Mouse (Mus musculus): ENCODE data around the gene Foxp1.

Foxp1 gene

GRCm38 (mm10) chr6:99485217-99485883, 37.2 kb downstream of the Foxp1 start:
- DNase-seq (ENCODE audit: low read depth in 1 of 2, low spot score in 2 of 2): peak in 1 of 2 experiments; percentile 40

DNA sequence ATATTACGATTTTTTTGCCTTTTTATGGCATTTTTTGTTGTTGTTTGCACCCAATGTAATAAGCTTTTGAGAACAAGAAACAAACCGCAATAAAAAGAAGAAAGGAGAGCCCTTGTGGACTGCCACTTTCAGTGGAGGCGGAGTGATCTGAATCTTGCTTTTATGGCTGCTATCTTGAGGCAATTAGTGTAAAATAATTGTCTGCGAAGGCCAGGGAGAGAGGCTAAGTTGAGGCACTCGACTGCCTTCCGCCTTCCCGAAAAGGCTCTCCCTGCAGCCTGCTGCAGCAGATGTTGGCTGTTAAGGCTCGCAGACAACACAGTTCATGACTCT, 37.7 kb downstream of the Foxp1 start:
- no peak for DNase-seq (ENCODE audit: low read depth in 1 of 2, low spot score in 2 of 2)

DNA sequence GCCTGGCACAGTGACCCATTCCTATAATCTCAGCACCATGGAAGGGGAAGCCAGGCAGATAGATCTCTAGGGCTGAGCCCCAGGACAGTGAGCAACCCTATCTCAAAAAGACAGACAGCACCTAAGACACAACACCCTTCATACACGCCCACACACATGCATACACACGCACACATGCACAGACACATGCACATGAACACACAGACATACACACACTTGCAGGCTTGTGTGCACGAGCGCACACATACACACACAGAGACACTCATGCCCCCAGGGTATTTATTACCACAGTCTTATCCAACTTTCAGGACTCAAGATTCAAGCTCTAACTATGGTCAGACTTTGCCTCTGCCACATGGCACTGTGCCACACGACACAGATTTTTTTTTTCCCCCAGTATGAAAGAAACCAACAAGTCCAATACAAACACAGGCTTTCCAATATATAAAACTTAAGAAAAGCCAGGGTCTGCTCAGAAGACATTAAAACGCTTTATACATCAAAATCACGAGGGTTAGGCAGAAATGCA, 38.3 kb downstream of the Foxp1 start:
- no peak for DNase-seq (ENCODE audit: low read depth in 1 of 2, low spot score in 2 of 2)

- no peak for DNase-seq (ENCODE audit: low read depth in 1 of 2, low spot score in 2 of 2)
These were observed 39.0 kb downstream of the Foxp1 start for GRCm38 (mm10) chr6:99483556-99483955.

DNA sequence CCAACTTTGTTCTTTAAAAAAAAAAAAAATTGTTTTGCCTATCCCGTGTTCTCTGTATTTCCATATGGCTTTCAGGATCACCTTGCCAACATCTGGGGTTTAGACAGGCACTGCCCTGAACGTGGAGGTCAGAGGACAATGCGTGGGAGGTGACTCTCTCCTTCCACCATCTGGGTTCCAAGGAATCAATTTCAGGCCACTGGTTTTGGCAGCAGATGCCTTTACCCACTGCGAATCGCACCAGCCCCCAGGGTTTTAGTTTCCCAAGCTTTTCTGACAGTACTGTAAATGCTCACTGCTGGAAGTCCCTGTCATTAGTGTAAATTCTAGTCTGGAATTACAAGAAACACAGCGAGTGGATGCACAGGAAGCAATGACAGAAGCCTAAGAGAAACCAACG, 41.0 kb downstream of the Foxp1 start:
- DNase-seq (ENCODE audit: low read depth in 1 of 2, low spot score in 2 of 2): no peak

DNA sequence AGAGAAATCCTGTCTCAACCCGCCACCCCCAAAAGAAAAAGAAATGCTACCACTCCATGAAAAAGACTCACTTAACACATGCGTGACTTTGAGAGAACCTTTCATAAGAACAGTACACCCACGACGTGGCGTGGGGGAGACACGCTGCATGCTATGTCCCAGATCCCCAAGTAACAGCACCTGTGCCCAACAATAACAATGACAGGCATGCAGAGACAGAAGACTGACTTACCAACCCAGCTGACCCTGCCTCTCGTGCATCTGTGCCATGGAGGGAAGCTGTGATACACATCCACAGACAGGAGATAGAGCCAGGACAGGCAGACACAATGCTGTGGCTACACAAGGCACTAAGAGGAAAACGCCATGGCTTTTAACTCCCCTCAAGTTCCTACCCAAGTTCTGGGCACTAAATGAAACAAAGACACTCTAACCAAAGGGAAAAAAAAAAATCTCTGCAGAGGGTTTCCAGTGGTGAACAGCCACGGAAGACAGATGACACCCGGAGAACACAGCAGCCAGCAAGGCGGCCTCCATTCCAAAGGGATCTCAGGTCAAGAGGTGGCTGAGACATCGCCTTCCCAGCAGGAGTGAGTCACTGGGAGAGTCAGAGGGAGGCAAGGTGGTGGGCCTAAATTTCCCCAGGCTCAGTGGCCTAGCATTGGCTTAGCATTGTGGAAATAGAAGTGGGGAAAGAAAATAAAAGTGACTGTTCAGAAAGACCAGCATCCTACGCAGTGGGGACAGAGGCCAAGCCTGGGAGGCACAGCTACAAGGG, 43.5 kb downstream of the Foxp1 start:
- DNase-seq (ENCODE audit: low read depth in 1 of 2, low spot score in 2 of 2): no peak

DNA sequence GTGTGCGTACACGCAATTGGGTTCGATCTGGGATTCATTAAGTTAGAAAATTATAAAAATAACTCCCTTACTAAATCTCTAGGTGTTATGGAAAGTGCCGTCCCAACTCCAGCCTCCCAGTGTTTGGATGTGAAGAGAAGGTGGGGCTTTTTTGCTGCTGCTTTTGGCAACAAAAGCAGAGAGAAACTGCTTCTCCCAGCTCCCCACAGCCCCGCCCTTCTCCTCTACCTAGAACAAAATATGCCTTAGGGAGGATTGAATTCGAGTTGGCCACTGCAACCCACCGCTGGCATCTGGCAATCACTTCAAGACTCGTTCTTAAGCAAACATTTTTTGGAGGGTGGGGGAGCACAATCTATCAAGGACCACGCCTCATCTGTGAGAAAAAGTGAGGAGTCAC, 47.5 kb downstream of the Foxp1 start:
- DNase-seq (ENCODE audit: low read depth in 1 of 2, low spot score in 2 of 2): no peak

GRCm38 (mm10) chr6:99470906-99471305, 51.6 kb downstream of the Foxp1 start:
- DNase-seq (ENCODE audit: low read depth in 1 of 2, low spot score in 2 of 2): no peak

DNA sequence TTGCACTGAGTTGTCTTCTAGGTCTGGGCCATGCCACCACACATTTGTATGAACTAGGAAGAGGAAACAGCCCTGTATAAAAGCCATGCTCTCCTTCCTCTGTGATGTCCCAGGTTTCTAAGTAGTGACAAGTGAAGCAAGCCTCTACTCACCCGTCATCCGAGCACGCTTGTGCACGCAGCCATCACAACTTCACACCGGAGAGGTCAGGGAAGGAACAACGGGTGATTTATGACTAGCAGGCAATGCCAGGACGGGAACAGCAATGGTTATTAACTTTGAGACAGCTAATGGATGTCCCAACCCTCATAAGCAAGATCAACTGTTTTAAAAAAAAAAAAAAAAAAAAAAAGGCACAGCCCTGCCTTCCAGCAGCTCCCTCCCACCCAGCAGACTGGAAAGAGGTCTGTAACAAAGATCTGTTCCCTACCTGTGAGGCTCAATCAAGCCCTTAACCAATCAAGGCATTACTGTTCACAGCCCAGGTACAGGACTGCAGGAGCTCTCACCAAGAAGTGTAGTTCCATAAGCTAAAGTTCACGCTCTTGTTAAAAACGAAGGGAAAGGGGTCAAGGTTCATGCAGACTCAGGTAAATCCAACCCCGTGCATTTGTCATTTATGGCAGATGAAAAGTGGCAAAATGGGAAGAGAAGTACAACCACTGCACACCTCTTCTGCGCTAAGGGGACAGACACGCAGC, 53.2 kb downstream of the Foxp1 start:
- no peak for DNase-seq (ENCODE audit: low read depth in 1 of 2, low spot score in 2 of 2)

GRCm38 (mm10) chr6:99467831-99468230, 54.7 kb downstream of the Foxp1 start:
- no peak for DNase-seq (ENCODE audit: low read depth in 1 of 2, low spot score in 2 of 2)

DNA sequence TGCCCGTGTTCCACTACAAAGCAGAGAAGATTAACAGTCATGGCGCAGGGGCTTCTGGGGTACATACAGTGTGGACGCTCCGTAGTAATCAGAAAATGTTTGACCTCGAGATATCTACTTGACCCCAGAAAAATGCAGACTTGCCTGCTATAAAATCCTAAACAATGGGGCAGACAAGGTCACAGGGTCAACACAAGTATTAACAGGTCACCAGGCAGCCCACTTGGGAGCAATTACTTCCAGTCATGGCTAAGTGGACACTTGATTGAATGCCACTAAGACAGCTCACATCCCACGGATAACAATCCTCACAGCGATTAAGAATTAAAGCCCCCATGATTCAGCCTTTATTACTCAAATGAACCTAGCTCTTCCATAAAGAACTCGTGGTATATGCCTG, 55.4 kb downstream of the Foxp1 start:
- no peak for DNase-seq (ENCODE audit: low read depth in 1 of 2, low spot score in 2 of 2)

DNA sequence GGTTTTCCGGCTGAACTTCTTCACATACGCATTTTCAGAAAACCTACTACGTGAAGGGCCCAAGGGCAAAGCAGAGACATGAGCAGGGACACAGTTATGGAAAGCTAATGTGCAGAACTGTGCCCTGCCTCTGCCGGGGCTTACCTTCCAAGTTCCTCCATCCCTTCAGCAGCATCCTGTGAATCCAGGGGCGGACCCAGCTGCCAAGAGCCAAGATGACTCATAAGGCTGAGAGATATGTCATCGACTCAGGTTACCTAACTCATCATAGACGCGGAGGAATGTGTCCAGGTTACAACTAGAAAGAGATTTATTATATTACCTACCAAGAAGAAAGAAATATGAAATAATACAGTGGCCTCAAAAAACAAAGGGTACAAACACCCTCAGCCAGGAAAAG, 56.2 kb downstream of the Foxp1 start:
- DNase-seq (ENCODE audit: low read depth in 1 of 2, low spot score in 2 of 2): no peak

DNA sequence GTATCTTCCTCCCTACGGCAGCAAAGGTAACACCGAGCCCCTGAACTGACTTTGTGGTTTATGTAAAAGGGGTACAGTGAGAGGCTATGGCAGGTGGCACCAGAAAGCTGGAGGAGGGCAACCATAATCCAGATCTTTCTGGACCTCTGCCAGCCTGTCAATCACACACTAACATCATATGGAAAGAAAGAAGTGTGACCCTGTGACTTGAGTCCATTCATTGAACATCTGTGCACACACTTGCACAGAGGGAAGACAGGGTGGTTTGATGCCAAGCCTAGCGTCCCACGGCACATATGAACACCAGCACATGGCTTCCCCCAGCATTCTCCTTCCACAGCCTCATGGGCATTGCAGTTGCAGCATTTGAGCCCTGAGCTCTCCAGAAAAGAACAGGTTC, 58.1 kb downstream of the Foxp1 start:
- DNase-seq (ENCODE audit: low read depth in 1 of 2, low spot score in 2 of 2): no peak

- no peak for DNase-seq (ENCODE audit: low read depth in 1 of 2, low spot score in 2 of 2)
These were observed 58.6 kb downstream of the Foxp1 start for GRCm38 (mm10) chr6:99463906-99464305.

DNA sequence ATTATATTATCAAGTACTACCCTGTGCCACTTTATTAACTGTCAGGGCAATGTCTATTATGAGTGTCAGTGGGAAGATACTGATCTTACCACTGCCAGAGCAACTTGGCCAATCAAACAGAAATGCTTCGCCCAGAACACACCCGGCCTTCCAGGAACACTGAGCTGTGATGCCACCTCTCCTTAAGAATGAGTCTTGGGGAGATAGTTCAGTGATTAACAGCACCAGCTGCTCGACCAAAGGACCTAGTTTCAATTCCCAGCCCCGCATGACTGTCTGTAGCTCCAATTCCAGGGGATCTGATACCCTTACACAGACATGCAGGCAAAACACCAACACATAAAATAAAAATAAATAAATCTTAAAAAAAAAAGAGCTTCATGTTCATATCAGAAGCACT, 63.7 kb downstream of the Foxp1 start:
- no peak for DNase-seq (ENCODE audit: low read depth in 1 of 2, low spot score in 2 of 2)

DNA sequence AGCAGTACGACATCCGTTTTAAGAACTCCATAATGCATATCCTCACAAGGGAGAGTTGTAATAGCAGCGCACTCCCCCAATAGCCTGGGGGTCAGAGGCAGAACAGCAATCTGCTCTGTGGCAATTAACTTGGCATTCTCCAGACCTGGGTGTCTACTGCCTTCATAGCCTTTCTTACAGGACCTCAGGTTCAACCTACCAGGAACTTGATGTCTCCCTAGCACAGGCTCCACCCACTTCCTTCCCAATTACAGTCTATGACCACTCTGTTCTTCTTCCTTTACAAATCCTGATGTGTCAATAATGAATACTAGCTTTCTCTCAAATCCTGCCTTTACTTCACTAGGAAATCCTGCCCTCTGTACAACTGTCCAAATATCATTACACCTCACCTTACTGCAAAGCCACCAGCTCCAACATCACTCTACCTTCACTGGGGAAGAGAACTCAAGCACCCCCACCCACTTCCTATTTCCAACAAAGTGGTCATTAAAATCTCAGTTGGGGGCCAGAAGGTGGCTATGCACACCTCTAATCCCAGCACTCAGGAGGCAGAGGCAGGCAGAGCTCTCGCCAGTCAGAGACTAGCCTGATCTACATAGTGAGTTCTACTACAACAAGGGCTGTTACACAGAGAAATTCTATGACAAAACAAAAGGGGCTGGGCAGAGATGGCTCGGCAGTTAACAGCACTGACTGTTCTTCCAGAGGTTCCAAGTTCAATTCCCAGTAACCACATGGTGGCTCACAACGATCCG, 68.6 kb downstream of the Foxp1 start:
- no peak for DNase-seq (ENCODE audit: low read depth in 1 of 2, low spot score in 2 of 2)

DNA sequence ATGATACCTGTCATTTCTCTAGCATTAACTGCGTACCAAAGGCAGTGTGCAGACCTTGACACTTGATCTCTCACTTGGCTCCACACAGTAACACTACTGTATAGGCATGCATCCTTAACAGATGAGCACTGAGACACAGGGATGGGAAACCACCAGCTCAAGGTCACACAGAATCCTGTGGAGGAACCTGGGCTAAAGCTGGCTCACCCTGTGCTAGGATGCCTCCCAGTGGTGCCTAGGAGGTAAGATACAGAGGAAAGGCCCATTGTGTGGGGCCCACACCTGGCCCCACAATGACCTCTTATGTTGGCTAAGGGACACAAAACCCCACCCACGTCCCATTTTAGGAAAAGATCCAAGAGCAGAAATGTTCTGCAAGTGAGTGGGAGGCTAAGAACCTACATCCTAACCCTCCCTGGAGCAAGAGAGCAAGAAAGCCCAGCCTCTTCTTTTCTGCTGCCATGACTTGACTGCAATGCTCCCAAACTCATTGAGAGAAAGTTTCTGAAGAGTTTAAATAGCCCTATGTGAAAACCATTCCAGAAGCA, 69.8 kb downstream of the Foxp1 start:
- DNase-seq (ENCODE audit: low read depth in 1 of 2, low spot score in 2 of 2): peak in 1 of 2 experiments; percentile 18

- DNase-seq (ENCODE audit: low read depth in 1 of 2, low spot score in 2 of 2): no peak
These were observed 71.0 kb downstream of the Foxp1 start for GRCm38 (mm10) chr6:99451479-99451878.

DNA sequence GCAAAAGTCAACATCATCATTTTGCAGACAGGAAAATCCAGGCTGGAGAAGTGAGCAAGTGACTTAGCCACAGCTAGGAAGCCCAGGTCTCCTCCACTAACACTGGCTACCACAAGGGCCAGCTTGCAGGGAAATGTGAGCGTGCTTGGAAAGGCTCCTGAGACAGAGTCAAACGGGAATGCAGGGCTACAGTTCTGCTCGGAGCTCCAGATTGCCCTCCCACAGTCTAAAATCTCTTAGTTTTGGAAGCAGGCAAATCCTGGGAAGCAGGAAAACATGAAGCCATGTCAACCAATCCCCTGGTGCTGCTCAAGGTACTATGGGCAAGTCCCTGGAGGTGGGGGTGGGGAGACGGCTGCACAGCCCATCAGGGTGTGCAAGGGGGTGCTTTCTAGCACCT, 75.1 kb downstream of the Foxp1 start:
- no peak for DNase-seq (ENCODE audit: low read depth in 1 of 2, low spot score in 2 of 2)

- no peak for DNase-seq (ENCODE audit: low read depth in 1 of 2, low spot score in 2 of 2)
These were observed 75.6 kb downstream of the Foxp1 start for GRCm38 (mm10) chr6:99446801-99447415.

DNA sequence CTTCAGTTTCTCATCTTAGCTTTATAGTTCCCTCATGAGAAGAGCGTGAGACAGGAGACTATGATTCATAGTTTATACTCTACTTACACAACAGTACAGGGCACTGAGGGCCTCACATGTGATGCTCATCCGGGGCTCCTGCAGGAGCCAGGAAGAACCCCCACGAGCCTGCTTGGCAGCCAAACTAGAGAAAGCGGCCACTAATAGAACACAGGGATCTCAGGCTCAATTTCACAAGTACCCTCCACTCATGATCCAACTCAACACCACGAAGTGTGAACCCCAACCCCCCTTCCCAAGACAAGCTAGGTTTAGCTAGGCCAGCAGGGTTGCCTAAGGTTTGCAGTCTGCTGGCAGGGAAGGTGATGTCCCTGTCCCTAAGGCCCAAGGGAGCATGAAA, 79.1 kb downstream of the Foxp1 start:
- peak in 1 of 2 experiments; percentile 15 for DNase-seq (ENCODE audit: low read depth in 1 of 2, low spot score in 2 of 2)

Measured in monocyte, adult 2 months (primary cell).